Mouse (Mus musculus): ENCODE results near the gene Rab8b. TPM values are rescaled to one million over a fixed set of nuclear protein-coding genes. Genes with fewer than 3 reads are reported as not detected.

Gene Rab8b
- polyA plus RNA-seq (2017; shearing (Covaris generic)) = 148 TPM

GRCm38 (mm10) chr9:66919382-66919971, at the start of gene Rab8b:
Gene Rab8b (minus strand): TSS chr9:66919687.

GRCm38 (mm10) chr9:66945647-66946641, 26.5 kb upstream of the Rab8b start, which contains the start of gene Rps27l:
Gene Rps27l (plus strand): TSS chr9:66946086.

GRCm38 (mm10) chr9:66834318-66835096, 85.0 kb downstream of the Rab8b start, which contains the start of gene Aph1c:
Gene Aph1c (minus strand): TSS chr9:66834726.

GRCm38 (mm10) chr9:66796739-66797138, 122.7 kb downstream of the Rab8b start, which contains the start of gene Gm10647:
Gene Gm10647 (plus strand): TSS chr9:66797039.

GRCm38 (mm10) chr9:66795464-66796324, 123.8 kb downstream of the Rab8b start, which contains the start of gene Aph1b:
Gene Aph1b (minus strand): TSS chr9:66795490.

Other genes starting within 250 kb of the Rab8b start
- 9.3 TPM for gene Car12, start 206.0 kb downstream of the Rab8b start, polyA plus RNA-seq (2017; shearing (Covaris generic))
- gene Aph1b, start 124.2 kb downstream of the Rab8b start, polyA plus RNA-seq (2017; shearing (Covaris generic)) = 1.9 TPM
- not detected for gene Gm10647, start 122.6 kb downstream of the Rab8b start, polyA plus RNA-seq (2017; shearing (Covaris generic))
- gene Aph1c, start 85.0 kb downstream of the Rab8b start, polyA plus RNA-seq (2017; shearing (Covaris generic)) = 0.51 TPM
- 252 TPM for gene Rps27l, start 26.4 kb upstream of the Rab8b start, polyA plus RNA-seq (2017; shearing (Covaris generic))
- gene Lactb, start 55.8 kb upstream of the Rab8b start, polyA plus RNA-seq (2017; shearing (Covaris generic)) = 3.1 TPM
- gene Tpm1, start 129.7 kb upstream of the Rab8b start, polyA plus RNA-seq (2017; shearing (Covaris generic)) = 21.3 TPM

Data from CD4-positive, CD25-positive, alpha-beta regulatory T cell, adult 9 weeks (primary cell).